12 mouse cellular contexts compared by ENCODE assay signal in genomic region chr2:5725028-5725701, GRCm38 (mm10). TPM values are rescaled to one million over a fixed set of nuclear protein-coding genes. Genes with fewer than 3 reads are reported as not detected.
A peak's percentile ranks its signal among the peaks of the same experiment; 100 is the strongest.
DNase-seq lines count a peak whose midpoint lies in the region; ATAC-seq and TF ChIP-seq lines count a peak whose summit lies in the region.
"Had no signal": no experiment of that assay in that cellular context is flagged by ENCODE, and none has a peak within 500 bp of the region (broad histone marks: within the 10 kb centered on the region; RNA-seq: fewer than 3 reads in every experiment).

No protein-coding gene starts in this region.

- H3K4me3 ChIP-seq in embryonic facial prominence, embryonic 11.5 days (ENCODE audit: low read depth, low read length): no peak overlapping the region
- no peak overlapping the region for H3K4me3 ChIP-seq in midbrain, embryonic 15.5 days
- no peak overlapping the region for H3K4me3 ChIP-seq in liver, postnatal 0 days (ENCODE audit: low read depth, low read length)
- no peak overlapping the region for H3K4me3 ChIP-seq in cerebellum, adult 2 months (replicated peaks; ENCODE audit: insufficient read depth, low read depth, low read length)
- H3K4me3 ChIP-seq: lung, embryonic 15.5 days; myocyte had no signal

- 0 out of 2 replicates have a peak, but pooled peaks have one; percentile 48 for ATAC-seq in embryonic facial prominence, embryonic 11.5 days (replicated peaks; ENCODE audit: insufficient number of reproducible peaks, low FRiP score, low TSS enrichment, low read depth)
- ATAC-seq in granulocyte monocyte progenitor cell, adult 5-6 weeks (replicated peaks; ENCODE audit: poor library complexity, severe bottlenecking): peak; percentile 37
- ATAC-seq in midbrain, embryonic 15.5 days (replicated peaks): peak; percentile 80
- ATAC-seq in liver, postnatal 0 days: no peak

- TF ChIP-seq EP300 in liver, postnatal 0 days (IDR thresholded peaks at IDR 0.05; ENCODE audit: low read depth): no peak

- H3K27ac ChIP-seq in embryonic facial prominence, embryonic 11.5 days (replicated peaks; ENCODE audit: low read depth, low read length): no peak overlapping the region
- peak overlapping the region; percentile 41 for H3K27ac ChIP-seq in midbrain, embryonic 15.5 days
- no peak overlapping the region for H3K27ac ChIP-seq in liver, postnatal 0 days (ENCODE audit: low read depth)
- H3K27ac ChIP-seq in cerebellum, adult 2 months (ENCODE audit: insufficient read depth, low read length): no peak overlapping the region
- H3K27ac ChIP-seq: lung, embryonic 15.5 days had no signal

- H3K4me1 ChIP-seq in embryonic facial prominence, embryonic 11.5 days (ENCODE audit: control insufficient read depth, insufficient read depth, low read length): no peaks in the 10 kb centered on the region
- H3K4me1 ChIP-seq in midbrain, embryonic 15.5 days: peaks cover 11% of the 10 kb centered on the region
- H3K4me1 ChIP-seq in liver, postnatal 0 days (ENCODE audit: insufficient read depth): no peaks in the 10 kb centered on the region
- no peaks in the 10 kb centered on the region for H3K4me1 ChIP-seq in cerebellum, adult 2 months (ENCODE audit: control insufficient read depth, insufficient read depth, low read length)

- TF ChIP-seq POLR2A in cerebellum, adult 2 months (IDR thresholded peaks at IDR 0.05; ENCODE audit: borderline replicate concordance, insufficient read depth, low read length): no peak

- no peak for TF ChIP-seq CTCF in liver, postnatal 0 days (IDR thresholded peaks at IDR 0.05; ENCODE audit: low read depth)
- no peak for TF ChIP-seq CTCF in cerebellum, adult 2 months (IDR thresholded peaks at IDR 0.05; ENCODE audit: borderline replicate concordance, insufficient read depth, low read depth, low read length)

- no peaks in the 10 kb centered on the region for H3K9me3 ChIP-seq in embryonic facial prominence, embryonic 11.5 days (replicated peaks; ENCODE audit: control insufficient read depth, low read length)
- no peaks in the 10 kb centered on the region for H3K9me3 ChIP-seq in midbrain, embryonic 15.5 days
- no peaks in the 10 kb centered on the region for H3K9me3 ChIP-seq in liver, postnatal 0 days (ENCODE audit: low read length)
- H3K9me3 ChIP-seq: lung, embryonic 15.5 days had no signal

- WGBS in embryonic facial prominence, embryonic 11.5 days: 11% methylated on average over 8 of the region's 8 CpGs
- 13% methylated on average over 8 of the region's 8 CpGs for WGBS in midbrain, embryonic 15.5 days
- WGBS in liver, postnatal 0 days (ENCODE audit: insufficient replicate concordance): 34% methylated on average over 8 of the region's 8 CpGs
- whole genome bisulfite sequencing in cerebellum, adult 2 months: 27% methylated on average over 8 of the region's 8 CpGs

- no peak overlapping the region for H3K4me2 ChIP-seq in embryonic facial prominence, embryonic 11.5 days (ENCODE audit: low read depth, low read length)
- peak overlapping the region; percentile 18 for H3K4me2 ChIP-seq in midbrain, embryonic 15.5 days
- H3K4me2 ChIP-seq in liver, postnatal 0 days (ENCODE audit: low read depth, low read length): no peak overlapping the region
- H3K4me2 ChIP-seq: lung, embryonic 15.5 days had no signal

- no peak overlapping the region for H3K9ac ChIP-seq in embryonic facial prominence, embryonic 11.5 days (replicated peaks; ENCODE audit: low read length)
- H3K9ac ChIP-seq in midbrain, embryonic 15.5 days: 0 out of 2 replicates have a peak overlapping the region, but pooled peaks have one; percentile 16
- H3K9ac ChIP-seq in liver, postnatal 0 days (replicated peaks): no peak overlapping the region
- H3K9ac ChIP-seq: lung, embryonic 15.5 days had no signal

- H3K36me3 ChIP-seq in embryonic facial prominence, embryonic 11.5 days (replicated peaks; ENCODE audit: control insufficient read depth, insufficient read depth, low read depth, low read length): no peaks in the 10 kb centered on the region
- H3K36me3 ChIP-seq in midbrain, embryonic 15.5 days (replicated peaks): no peaks in the 10 kb centered on the region
- H3K36me3 ChIP-seq in liver, postnatal 0 days (replicated peaks; ENCODE audit: insufficient read depth, low read length): no peaks in the 10 kb centered on the region
- H3K36me3 ChIP-seq: lung, embryonic 15.5 days had no signal

- no peaks in the 10 kb centered on the region for H3K27me3 ChIP-seq in embryonic facial prominence, embryonic 11.5 days (ENCODE audit: control insufficient read depth, insufficient read depth, low read length)
- H3K27me3 ChIP-seq in midbrain, embryonic 15.5 days (replicated peaks): no peaks in the 10 kb centered on the region
- H3K27me3 ChIP-seq in liver, postnatal 0 days (ENCODE audit: insufficient read depth, low read length): no peaks in the 10 kb centered on the region
- H3K27me3 ChIP-seq in cerebellum, adult 2 months (ENCODE audit: control insufficient read depth, insufficient read depth, low read length): no peaks in the 10 kb centered on the region
- H3K27me3 ChIP-seq: CH12.LX had no signal

- DNase-seq in R1 (ENCODE audit: low read depth, low spot score): peak; percentile 75
- DNase-seq in embryonic facial prominence, embryonic 11.5 days (ENCODE audit: low spot score): peak; percentile 30
- no peak for DNase-seq in liver, postnatal 0 days
- DNase-seq in cerebellum, adult 2 months: no peak
- DNase-seq in heart, postnatal 4 days: no peak
- DNase-seq in lung, postnatal 4 days: no peak
- DNase-seq: right cerebral cortex, postnatal 25 days had no signal

RNA-seq across cellular contexts. Expression of gene Camk1d, which starts 10.8 kb away (rescaled TPM):
- 0.94 and 1.0 TPM in 2 replicates for polyA plus RNA-seq in embryonic facial prominence, embryonic 11.5 days (2014; fragmentation: Nextera tagmentation; extraction: Ambion mirVana)
- 1.8 and 4.5 TPM in 2 replicates for total RNA-seq in granulocyte monocyte progenitor cell, adult 5-6 weeks (2014; fragmentation: Nextera tagmentation)
- 0.26 and 0.78 TPM in 2 replicates for total RNA-seq in granulocyte monocyte progenitor cell, adult 5-6 weeks (2017)
- polyA plus RNA-seq in midbrain, embryonic 15.5 days (2015; fragmentation: Nextera tagmentation; extraction: Ambion mirVana): 6.3 and 6.7 TPM in 2 replicates
- 2.0 and 2.2 TPM in 2 replicates for polyA plus RNA-seq in liver, postnatal 0 days (2015; fragmentation: Nextera tagmentation; extraction: Ambion mirVana)
- 25.3 and 25.6 TPM in 2 replicates for polyA plus RNA-seq in cerebellum, adult 2 months (2012; rRNA removed)
- 10 to 100 TPM; 12.6 to 15.2 TPM for total RNA-seq in heart, postnatal 4 days (2021)

Comparison
In these comparisons a context has a peak if more than half of its experiments do, and no peak if none do; other contexts are left out.
1. DNase-seq: peak in R1 (single experiment) and embryonic facial prominence, embryonic 11.5 days (single experiment); none in liver, postnatal 0 days (single experiment), cerebellum, adult 2 months (0 of 2), heart, postnatal 4 days (single experiment) and lung, postnatal 4 days (0 of 2).